Mouse (Mus musculus): ENCODE results near the gene Ubr7. TPM values are rescaled to one million over a fixed set of nuclear protein-coding genes. Genes with fewer than 3 reads are reported as not detected.

Gene Ubr7
- total RNA-seq, 2 experiments from 2014 or later: 32.3 to 35.0 TPM

DNA sequence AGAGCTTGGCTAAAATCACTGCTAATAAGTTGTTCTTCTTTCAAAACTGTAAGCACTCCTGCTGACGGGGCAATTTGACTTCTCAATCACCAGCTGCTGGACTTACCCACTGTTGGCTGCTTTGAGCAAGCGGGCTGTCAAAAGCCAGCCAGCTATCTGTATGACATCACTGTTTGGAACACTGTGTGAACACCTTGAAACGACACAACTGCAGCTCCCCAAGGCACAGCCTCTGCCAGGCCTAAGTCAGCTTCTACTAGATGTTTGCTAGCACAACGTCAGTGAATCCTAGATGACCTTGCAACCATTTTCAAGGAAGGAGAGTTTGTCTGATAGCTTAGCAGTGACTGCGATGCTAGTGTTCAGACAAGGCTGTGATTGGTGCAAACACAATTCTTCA, 18.7 kb upstream of the Ubr7 start:
- no peak for DNase-seq (ENCODE audit: extremely low spot score in 1 of 2, low spot score in 2 of 2)
- intact Hi-C loops (cut with DNase I): no loop called here

DNA sequence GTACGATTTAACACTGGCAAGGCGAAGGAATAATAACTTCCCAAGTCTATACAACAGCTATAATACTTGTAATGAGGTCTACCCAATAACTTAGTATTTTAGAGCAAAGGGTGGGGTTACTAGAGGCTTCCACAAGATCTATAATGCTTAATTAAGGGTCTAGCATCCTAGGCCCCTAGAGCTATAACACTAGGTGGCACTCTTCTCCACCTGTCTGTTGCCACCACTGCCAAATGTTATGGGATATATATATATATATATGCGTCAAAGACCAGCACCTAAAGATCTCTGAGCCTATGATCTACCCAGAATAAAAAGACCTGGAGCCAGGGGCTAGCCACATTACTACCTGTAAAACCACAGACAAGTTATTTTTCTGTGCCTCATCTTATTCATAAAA, 17.5 kb upstream of the Ubr7 start:
- intact Hi-C loops (cut with DNase I): no loop called here

DNA sequence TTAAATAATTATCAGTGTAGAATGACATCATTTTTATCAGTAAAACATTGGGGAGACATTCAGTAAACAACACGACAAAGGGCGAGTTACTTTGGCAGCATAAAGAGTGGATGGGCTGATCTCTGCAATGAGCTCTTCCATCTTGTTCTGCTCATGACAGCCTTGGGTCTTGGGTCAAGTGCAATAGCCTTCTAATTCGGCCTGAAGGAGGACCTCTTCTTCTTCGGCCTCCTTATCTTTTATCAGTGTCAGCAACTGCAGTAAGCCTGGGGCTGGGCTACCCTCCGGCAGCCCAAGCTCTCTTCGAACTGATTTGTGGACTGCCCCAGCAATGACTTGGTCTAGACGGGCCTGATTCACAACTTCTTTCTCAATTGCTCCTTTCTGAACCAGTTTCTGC, 15.7 kb upstream of the Ubr7 start:
- no peak for DNase-seq (ENCODE audit: extremely low spot score in 1 of 2, low spot score in 2 of 2)
- intact Hi-C loops (cut with DNase I): no loop called here

More for the DNA sequence above, 17.5 kb upstream of the Ubr7 start:
- DNase-seq (ENCODE audit: extremely low spot score in 1 of 2, low spot score in 2 of 2): no peak

DNA sequence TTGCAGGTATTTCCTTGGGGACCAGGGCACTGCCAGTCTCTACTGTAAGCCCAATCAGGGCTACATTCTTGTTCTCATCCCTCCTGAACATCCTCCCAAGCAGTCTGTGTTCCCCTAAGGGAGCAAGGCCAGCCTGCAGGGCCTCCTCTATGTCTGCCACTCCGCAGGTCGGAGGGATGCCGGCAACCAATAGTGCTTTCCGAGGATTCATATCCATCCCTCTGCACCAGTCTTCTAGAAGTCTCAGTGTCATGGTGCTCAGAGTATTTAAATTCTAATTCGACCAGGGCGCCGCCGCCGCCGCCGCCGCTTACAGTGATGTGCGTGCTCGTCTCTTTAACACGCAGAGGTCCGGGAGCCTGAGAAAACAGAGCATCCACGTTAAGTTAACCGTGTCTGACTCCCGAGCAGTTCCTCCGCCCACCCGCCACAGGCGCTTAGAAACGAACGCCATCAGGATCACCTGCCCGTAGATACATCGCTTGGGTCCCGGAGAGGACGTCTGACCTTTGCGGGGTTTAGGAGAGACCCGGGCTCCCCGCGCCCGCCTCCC, 14.7 kb upstream of the Ubr7 start:
- intact Hi-C loops (cut with DNase I): no loop called here
- no peak for DNase-seq (ENCODE audit: extremely low spot score in 1 of 2, low spot score in 2 of 2)

DNA sequence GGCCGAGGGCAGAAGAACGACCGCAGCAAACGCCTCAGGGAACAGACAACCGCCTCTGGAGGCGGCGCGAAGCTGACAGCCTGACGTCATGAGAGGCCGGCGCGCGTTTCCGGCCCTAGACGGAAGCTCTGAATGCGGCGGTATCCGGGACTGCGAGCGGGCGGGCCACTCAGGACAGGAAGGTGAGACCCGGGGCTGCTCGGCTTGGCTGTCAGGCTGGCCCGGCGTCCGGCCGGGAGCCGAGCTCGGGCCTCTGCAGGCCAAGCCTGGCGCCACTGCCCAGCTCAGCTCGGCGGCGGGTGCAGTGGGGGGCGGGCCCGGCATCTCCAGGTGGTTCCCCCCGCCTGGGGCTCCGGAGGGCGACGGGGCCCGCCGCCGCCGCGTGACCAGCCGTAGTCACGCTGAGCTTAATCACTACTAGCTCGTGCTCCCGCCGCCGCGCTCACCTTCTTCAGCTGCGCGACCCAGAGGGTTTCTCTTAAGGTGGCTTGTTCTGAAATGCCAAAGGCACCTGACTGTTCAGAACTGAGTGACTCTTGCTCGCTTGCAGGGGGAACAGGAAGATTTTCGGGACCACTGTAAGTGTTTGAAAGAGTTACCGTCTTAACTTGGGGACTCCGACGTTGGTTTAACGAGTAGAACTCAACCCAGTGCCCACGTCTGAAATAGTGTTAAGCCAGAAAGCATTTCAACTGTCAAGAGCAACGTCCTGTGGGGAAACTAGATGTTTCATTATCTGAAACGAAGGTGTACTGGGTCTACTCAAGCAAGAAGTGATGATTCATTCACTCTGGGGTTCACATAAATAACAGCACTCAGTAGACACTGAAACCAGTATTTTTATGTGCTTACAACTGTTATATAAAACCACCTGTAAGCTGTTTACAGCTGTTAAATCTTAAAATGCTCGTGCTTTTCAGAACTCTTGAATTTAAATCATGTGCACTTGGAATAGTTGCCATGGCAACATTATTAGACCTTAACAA, 13.9 kb upstream of the Ubr7 start, which contains the start of the genes Moap1 and Tmem251:
Gene Moap1, minus strand, starts transcription at position 73 of the 986 bp plus-strand sequence.
Gene Tmem251, plus strand, starts transcription at position 174 of the 986 bp plus-strand sequence.
- intact Hi-C loops (cut with DNase I): no loop called here
- peak; percentile 88 to 94 for DNase-seq (ENCODE audit: extremely low spot score in 1 of 2, low spot score in 2 of 2)

DNA sequence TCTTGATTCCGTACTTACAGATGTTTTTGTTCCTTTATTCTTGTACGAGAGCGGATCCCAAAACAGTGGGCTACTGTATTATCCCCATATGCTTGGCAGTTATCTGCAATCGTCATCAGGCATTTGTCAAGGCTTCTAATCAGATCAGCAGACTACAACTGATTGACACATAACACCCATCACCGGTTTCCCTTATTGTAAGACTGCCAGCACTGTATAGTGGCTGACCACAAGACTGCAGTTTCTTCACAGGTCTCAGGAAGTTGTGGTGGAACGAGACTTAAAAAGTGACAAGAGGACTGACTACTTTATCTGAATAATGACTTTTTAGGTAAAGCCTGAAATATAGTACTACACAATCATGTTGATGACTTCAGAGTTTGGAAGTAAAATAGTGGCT, 12.9 kb upstream of the Ubr7 start:
- DNase-seq (ENCODE audit: extremely low spot score in 1 of 2, low spot score in 2 of 2): no peak
- intact Hi-C loops (cut with DNase I): no loop called here

DNA sequence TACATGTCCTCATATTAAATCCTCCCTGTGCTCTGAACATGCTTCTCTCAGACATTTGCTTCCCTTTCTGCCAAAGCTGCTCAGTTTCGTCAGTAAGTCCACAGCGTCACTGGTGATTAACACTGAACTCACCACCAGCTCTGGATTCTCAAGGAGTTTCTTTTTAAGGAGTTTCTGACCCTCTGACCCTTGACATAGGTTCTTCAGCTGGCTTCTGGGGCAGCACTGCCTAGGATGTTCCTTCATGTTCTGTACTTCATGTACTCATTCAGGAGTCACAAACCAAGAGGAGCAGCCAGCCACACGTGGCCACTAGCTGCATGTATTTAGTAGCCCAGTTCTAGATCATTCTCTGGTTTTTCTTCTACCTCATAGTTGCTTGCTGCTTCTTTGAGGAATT, 9.5 kb upstream of the Ubr7 start:
- DNase-seq (ENCODE audit: extremely low spot score in 1 of 2, low spot score in 2 of 2): no peak
- intact Hi-C loops (cut with DNase I): no loop called here

DNA sequence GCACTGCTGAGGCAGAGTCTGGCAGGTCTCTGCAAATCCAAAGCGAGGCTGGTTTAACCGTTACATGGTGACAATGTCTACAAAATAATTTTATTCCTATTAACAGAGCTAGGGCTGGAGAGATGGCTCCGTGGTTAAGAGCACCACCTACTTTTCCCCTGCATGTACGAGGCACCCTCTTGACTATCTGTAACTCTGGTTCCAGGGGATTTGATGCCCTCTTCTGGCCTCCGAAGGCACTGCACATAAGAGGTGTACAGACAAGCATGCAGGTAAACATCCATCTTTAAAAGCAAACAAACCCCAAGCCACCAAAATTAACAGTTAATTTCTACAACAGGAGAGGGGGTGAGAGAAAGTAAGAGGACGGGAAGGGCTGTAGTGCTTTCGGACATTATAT, 1.5 kb upstream of the Ubr7 start:
- peak in 1 of 2 experiments; percentile 38 for DNase-seq (ENCODE audit: extremely low spot score in 1 of 2, low spot score in 2 of 2)
- intact Hi-C loops (cut with DNase I): no loop called here

DNA sequence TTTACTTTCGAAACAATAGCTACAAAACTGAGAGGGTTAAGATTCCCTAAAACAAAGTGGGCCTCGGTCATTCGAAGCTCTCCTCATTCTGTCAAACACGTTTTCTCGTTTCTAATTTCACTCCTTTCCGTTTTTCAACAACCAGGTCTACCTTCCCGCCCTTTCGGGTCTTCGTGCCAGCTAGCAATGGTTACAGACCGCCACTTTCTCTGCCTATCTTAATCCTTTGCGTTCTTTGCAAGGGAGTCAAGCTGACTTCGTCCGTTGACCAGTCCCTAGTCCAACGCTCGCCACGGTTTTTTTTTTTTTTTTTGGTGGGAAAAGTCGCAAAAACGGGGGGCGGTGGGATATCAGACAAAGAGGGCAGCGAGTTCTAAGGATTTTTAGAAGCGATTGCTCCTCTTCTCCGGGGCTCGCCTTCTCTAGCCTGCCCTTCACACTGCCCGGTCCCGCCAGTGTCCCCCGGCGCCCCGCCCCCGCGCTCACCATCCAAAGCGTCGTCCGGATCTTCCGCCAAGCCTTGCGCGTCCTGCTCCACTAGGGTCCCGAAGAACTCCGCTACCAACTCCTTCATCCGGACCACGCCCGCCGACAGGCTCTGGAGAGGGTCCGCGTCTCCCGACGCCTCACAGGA, 595 bp upstream of the Ubr7 start:
- DNase-seq (ENCODE audit: extremely low spot score in 1 of 2, low spot score in 2 of 2): no peak
- intact Hi-C loops (cut with DNase I): no loop called here

DNA sequence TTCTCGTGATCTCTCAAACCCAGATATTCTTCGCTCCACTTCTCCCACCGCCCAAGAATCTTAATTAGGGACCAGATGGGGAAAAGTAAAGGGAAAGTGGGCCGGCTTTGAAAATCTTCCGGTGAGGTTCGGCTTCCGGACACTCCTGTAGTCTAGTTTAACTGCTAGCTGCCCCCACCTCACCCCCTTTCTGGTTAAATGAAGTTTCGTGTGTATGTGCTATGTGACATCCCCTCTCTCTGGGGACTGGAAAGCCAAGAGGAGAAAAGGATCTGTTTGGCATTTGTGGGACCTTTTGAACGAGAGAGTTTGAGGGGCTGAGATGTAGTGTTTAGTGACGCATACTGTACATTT, 613 bp downstream of the Ubr7 start, which contains the start of gene Gm20604:
Gene Gm20604, minus strand, starts transcription at position 270 of the 354 bp plus-strand sequence.
- peak in 1 of 2 experiments; percentile 33 for DNase-seq (ENCODE audit: extremely low spot score in 1 of 2, low spot score in 2 of 2)
- intact Hi-C loops (cut with DNase I): no loop called here

DNA sequence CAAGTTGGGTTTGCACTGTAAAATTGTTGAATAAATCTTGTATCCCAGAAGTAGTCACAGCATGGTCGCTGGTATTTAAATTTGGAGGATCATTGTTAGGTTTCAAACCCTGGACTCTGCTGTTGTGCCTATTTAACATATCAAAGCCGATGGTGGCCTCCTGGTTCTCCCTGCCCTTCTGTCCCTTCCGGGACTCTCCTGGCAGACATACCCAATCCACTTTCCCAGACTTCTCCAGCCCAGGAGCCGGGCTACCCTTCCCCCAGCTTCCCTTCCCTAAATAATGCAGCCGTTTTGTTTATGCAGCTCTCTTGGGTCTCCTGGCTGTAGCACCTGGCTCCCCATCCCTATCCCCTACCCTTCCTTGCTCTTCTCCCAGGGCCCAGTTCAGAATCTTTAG, 1.2 kb downstream of the Ubr7 start:
- DNase-seq (ENCODE audit: extremely low spot score in 1 of 2, low spot score in 2 of 2): peak in 1 of 2 experiments; percentile 32
- intact Hi-C loops (cut with DNase I): no loop called here

DNA sequence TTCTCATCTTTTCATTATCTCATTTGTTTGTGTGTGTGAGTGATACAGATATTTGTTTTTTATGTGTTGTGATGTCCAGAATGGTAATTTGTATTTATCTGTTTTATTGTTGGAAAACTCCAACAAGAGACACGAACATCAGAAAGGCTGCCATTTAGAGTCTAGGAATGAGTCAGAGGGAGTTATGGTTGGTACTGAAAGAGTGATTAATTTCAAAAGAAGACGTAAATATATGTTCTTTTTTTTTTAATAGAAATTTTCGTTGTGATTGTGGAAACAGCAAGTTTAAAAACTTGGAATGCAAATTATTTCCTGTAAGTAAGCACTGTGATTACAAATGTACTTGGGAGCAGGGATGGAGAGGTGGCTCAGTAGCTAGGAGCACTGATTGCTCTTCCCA, 3.9 kb downstream of the Ubr7 start:
- intact Hi-C loops (cut with DNase I): no loop called here

DNA sequence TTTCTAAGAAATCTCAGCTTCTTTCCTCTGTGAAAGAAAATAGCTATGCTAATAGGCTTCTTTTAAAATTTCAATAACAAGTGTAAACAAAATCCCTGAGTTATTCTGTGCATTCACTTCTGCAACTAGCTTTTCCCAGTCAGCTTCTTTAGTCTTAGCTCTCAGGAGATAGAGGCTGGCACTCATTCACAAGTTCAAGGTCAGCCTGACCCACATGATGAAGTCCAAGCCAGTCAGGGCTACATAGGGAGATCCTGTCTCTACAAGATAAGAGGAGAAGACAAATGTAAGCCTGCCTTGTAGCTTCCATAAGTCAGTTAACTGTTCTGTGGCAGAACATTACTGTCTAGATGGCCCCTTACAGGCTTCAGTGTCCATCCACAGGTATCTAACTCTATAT, 5.9 kb downstream of the Ubr7 start:
- DNase-seq (ENCODE audit: extremely low spot score in 1 of 2, low spot score in 2 of 2): no peak
- intact Hi-C loops (cut with DNase I): no loop called here

More for the DNA sequence above, 3.9 kb downstream of the Ubr7 start:
- DNase-seq (ENCODE audit: extremely low spot score in 1 of 2, low spot score in 2 of 2): no peak

DNA sequence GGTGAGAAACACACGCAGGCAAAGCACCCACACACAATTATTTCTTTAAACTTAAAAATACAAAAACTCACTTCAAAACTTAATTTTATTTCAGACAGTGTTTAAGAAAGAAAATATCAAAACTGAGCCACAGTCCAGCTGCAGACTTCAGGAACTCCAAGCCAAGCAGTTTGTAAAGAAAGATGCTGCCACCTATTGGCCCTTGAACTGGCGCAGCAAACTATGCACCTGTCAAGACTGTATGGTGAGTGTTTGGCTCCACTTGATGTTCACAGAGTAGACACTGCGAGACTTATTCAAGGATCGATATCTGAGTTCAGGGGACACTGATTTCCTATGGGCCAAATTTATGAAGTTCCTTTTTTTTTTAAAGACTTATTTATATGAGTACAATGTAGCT, 11.2 kb downstream of the Ubr7 start:
- intact Hi-C loops (cut with DNase I): no loop called here
- no peak for DNase-seq (ENCODE audit: extremely low spot score in 1 of 2, low spot score in 2 of 2)

DNA sequence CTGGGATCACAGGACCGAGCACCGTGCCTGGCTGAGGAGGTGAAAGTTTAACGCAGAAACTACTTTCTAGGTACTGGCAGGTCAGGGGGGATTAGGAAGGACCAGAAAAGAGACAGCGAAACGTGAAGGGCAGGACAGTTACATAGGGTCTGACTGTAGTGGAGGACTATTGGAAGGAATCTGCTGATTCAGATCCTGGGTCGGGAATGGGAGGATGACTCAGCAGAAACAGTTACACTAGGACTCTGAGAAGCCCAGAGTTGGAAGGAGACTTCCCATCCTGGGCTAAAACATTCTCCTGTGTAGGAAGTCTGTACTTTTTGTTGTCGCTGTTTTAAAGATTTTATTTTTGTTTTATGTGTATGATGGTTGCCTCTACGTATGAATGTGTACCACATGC, 13.8 kb downstream of the Ubr7 start:
- intact Hi-C loops (cut with DNase I): loop anchor here (10.0 kb wide), 2 partner anchors 293 to 333 kb away; no protein-coding TSS in a partner anchor
- DNase-seq (ENCODE audit: extremely low spot score in 1 of 2, low spot score in 2 of 2): no peak

DNA sequence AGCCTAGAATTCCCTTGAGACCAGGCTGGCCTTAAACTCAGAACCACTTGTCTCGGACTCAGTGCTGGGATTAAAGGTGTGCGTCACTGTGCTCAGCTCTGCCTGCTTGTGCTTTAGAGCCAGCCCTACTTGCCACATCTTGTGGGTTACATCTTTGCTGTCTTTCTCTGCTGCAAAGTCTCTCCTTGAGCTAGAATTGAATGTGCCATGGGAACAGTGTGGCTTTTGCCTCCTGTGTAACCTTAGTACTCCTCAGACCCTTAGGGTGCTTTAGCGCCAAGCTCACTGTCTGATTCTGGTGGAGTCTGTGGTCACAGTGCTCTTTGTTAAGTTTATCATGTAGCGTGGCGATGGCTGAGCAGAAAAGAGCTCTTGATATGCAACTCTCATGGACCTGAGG, 14.9 kb downstream of the Ubr7 start:
- intact Hi-C loops (cut with DNase I): loop anchor here (10.0 kb wide), 2 partner anchors 292 to 332 kb away; no protein-coding TSS in a partner anchor
- DNase-seq (ENCODE audit: extremely low spot score in 1 of 2, low spot score in 2 of 2): no peak

DNA sequence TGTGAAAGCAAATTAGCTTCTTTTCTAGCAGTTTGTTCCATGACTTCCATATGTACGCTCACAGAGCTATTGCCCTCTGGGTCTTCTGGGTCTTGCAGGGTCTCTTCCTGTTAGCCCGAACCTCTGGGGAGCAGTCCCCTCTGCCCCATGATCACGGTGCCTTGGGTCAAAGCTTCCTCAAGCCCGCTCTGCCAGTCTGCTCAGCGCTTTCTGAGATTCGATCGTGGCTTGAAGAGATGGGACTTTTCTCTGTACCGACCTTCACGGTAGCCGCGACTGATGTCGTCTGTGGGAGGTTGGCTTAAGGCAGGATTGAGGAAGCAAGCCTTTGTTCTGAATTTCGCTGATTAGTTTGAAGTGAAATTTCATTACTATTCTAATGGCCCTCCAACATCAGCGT, 18.3 kb downstream of the Ubr7 start:
- DNase-seq (ENCODE audit: extremely low spot score in 1 of 2, low spot score in 2 of 2): no peak
- intact Hi-C loops (cut with DNase I): loop anchor here (10.0 kb wide), 2 partner anchors 289 to 329 kb away; no protein-coding TSS in a partner anchor

DNA sequence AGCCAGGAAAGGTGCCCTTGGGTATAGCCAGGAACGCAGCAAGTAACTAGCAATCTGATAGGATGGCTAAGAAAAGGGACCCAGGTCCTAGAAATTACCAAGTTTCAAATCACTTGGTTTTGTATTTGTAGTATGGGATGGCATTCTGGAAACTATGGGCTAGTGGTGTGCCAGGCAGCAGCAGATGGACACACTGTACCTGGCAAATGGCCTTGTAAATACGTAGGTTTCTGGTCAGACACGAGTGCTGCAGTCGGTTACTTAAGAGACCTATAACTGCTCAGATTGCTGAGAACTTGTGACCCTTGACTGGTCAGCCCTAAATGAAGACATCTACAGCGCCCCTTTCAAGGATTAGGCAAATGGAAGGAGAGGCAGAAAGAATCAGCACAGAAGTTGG, 20.4 kb downstream of the Ubr7 start:
- no peak for DNase-seq (ENCODE audit: extremely low spot score in 1 of 2, low spot score in 2 of 2)
- intact Hi-C loops (cut with DNase I): loop anchor here (10.0 kb wide), 2 partner anchors 287 to 327 kb away; no protein-coding TSS in a partner anchor

DNA sequence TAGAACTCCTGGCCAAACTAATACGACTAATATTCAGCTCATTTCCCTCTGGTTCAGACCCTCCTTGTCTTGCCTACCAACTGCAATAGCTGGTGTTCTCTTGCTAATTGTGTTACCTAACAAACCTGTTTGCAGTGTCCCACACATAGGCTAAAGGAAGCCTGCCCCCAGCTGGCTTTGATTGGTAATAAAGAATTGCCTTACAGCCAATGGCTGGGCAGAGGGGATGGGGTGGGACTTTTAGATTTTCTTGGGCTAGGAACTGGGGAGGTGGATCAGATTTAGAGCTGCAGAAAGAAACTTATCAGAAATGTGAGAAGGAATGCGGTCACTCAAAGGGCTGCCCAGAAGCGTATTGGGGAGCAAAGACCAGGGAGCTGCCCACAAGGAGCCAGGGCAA, 21.7 kb downstream of the Ubr7 start:
- DNase-seq (ENCODE audit: extremely low spot score in 1 of 2, low spot score in 2 of 2): no peak
- intact Hi-C loops (cut with DNase I): loop anchor here (10.0 kb wide), 2 partner anchors 285 to 325 kb away; no protein-coding TSS in a partner anchor

All from left cerebral cortex, postnatal 10 days (tissue).